ENCODE assay signal across 12 mouse cellular contexts in the genomic region with DNA sequence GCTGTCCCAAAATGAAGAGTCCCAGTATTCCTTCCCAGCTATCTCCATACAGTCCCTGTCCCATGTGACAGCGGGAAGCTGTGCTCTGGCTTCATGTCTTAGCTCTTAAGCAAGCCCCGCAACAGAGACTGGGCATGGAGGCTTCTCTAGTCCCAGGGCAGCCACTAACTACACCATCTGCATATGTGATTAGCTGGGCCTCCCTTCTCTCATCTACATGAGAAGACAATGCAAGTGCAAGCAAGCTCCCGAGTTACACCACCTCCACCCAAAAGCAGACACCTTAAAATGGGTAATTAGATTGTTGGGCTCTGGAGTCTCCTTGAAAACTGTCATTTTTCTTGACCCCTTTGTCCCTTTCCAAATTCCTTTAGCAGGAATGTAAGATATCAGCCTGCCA. TPM values are rescaled to one million over a fixed set of nuclear protein-coding genes. Genes with fewer than 3 reads are reported as not detected.
DNase-seq lines count a peak whose midpoint lies in the region; ATAC-seq and TF ChIP-seq lines count a peak whose summit lies in the region.
"Had no signal": no experiment of that assay in that cellular context is flagged by ENCODE, and none has a peak within 500 bp of the region (broad histone marks: within the 10 kb centered on the region; RNA-seq: fewer than 3 reads in every experiment).

No protein-coding gene starts in this region.

- no peak for TF ChIP-seq CTCF in embryonic fibroblast, embryonic 13.5 days (IDR thresholded peaks at IDR 0.05; ENCODE audit: borderline replicate concordance, insufficient read depth, low read length)

- H3K36me3 ChIP-seq in limb, embryonic 13.5 days, result peaks cover 4% of the 10 kb centered on the region; the same call in 1 of the 2 replicates
- H3K36me3 ChIP-seq in limb, embryonic 10.5 days, result peaks cover 32% of the 10 kb centered on the region
- no peaks in the 10 kb centered on the region for H3K36me3 ChIP-seq in liver, embryonic 15.5 days (replicated peaks)
- 0 out of 2 replicates have a peak, but pooled peaks cover 2% of the 10 kb centered on the region for H3K36me3 ChIP-seq in neural tube, embryonic 15.5 days

- H3K9me3 ChIP-seq in limb, embryonic 13.5 days, result no peaks in the 10 kb centered on the region
- no peaks in the 10 kb centered on the region for H3K9me3 ChIP-seq in limb, embryonic 10.5 days (replicated peaks)
- no peaks in the 10 kb centered on the region for H3K9me3 ChIP-seq in liver, embryonic 15.5 days (replicated peaks)
- H3K9me3 ChIP-seq in neural tube, embryonic 15.5 days (replicated peaks), result no peaks in the 10 kb centered on the region

- no peak for TF ChIP-seq POLR2A in embryonic fibroblast, embryonic 13.5 days (IDR thresholded peaks at IDR 0.05; ENCODE audit: low read depth, low read length)

- H3K27ac ChIP-seq in limb, embryonic 13.5 days, result no peak overlapping the region
- no peak overlapping the region for H3K27ac ChIP-seq in limb, embryonic 10.5 days
- no peak overlapping the region for H3K27ac ChIP-seq in embryonic fibroblast, embryonic 13.5 days (ENCODE audit: insufficient read depth, low read length)
- H3K27ac ChIP-seq in liver, embryonic 15.5 days (replicated peaks), result no peak overlapping the region
- H3K27ac ChIP-seq in neural tube, embryonic 15.5 days (replicated peaks), result no peak overlapping the region
- H3K27ac ChIP-seq: kidney, postnatal 0 days had no signal

- DNase-seq in limb, embryonic 10.5 days (ENCODE audit: low spot score), result no peak
- no peak for DNase-seq in right cerebral cortex, adult 2 months (ENCODE audit: low spot score in 2 of 2)
- DNase-seq: cerebellum, postnatal 10 days; heart, postnatal 4 days; lung, postnatal 14 days; thymus, postnatal 14 days had no signal

- 71% methylated on average over 3 of the region's 3 CpGs for WGBS in limb, embryonic 13.5 days
- WGBS in limb, embryonic 10.5 days, result 77% methylated on average over 3 of the region's 3 CpGs
- 62% methylated on average over 3 of the region's 3 CpGs for WGBS in liver, embryonic 15.5 days (ENCODE audit: insufficient replicate concordance)
- 34% methylated on average over 3 of the region's 3 CpGs for WGBS in neural tube, embryonic 15.5 days

- no peak overlapping the region for H3K9ac ChIP-seq in limb, embryonic 13.5 days
- no peak overlapping the region for H3K9ac ChIP-seq in liver, embryonic 15.5 days
- H3K9ac ChIP-seq in neural tube, embryonic 15.5 days (replicated peaks), result no peak overlapping the region; the same call in 1 of the 2 replicates

- 0 out of 2 replicates have a peak overlapping the region, but pooled peaks have one; percentile 78 for H3K4me2 ChIP-seq in limb, embryonic 13.5 days (replicated peaks)
- peak overlapping the region; percentile 98 for H3K4me2 ChIP-seq in liver, embryonic 15.5 days
- peak overlapping the region; percentile 72 for H3K4me2 ChIP-seq in neural tube, embryonic 15.5 days

- ATAC-seq in limb, embryonic 13.5 days (ENCODE audit: low FRiP score, low read depth), result no peak
- no peak for ATAC-seq in liver, embryonic 15.5 days (ENCODE audit: insufficient read depth)
- no peak for ATAC-seq in neural tube, embryonic 15.5 days (ENCODE audit: low FRiP score)
- no peak for ATAC-seq in CD4-positive, CD25-positive, alpha-beta regulatory T cell, adult 4 months

- no peaks in the 10 kb centered on the region for H3K27me3 ChIP-seq in limb, embryonic 13.5 days
- H3K27me3 ChIP-seq in limb, embryonic 10.5 days (ENCODE audit: low read depth, poor library complexity, severe bottlenecking), result peaks cover 4% of the 10 kb centered on the region; the same call in 1 of the 2 replicates
- H3K27me3 ChIP-seq in liver, embryonic 15.5 days, result peaks cover 22% of the 10 kb centered on the region
- H3K27me3 ChIP-seq in neural tube, embryonic 15.5 days (replicated peaks), result no peaks in the 10 kb centered on the region

- no peak overlapping the region for H3K4me3 ChIP-seq in limb, embryonic 13.5 days
- no peak overlapping the region for H3K4me3 ChIP-seq in limb, embryonic 10.5 days
- H3K4me3 ChIP-seq in embryonic fibroblast, embryonic 13.5 days (ENCODE audit: insufficient read depth, low read length), result peak overlapping the region; percentile 90; the same call in 1 of the 2 replicates
- H3K4me3 ChIP-seq in liver, embryonic 15.5 days (replicated peaks), result 0 out of 2 replicates have a peak overlapping the region, but pooled peaks have one; percentile 6
- peak overlapping the region; percentile 81; the same call in 1 of the 2 replicates for H3K4me3 ChIP-seq in neural tube, embryonic 15.5 days (replicated peaks)

- peaks cover 29% of the 10 kb centered on the region for H3K4me1 ChIP-seq in limb, embryonic 13.5 days
- H3K4me1 ChIP-seq in limb, embryonic 10.5 days, result peaks cover 36% of the 10 kb centered on the region
- H3K4me1 ChIP-seq in embryonic fibroblast, embryonic 13.5 days (ENCODE audit: control insufficient read depth, insufficient read depth, low read length), result peaks cover 3% of the 10 kb centered on the region; the same call in 1 of the 2 replicates
- peaks cover 65% of the 10 kb centered on the region for H3K4me1 ChIP-seq in liver, embryonic 15.5 days (replicated peaks)
- H3K4me1 ChIP-seq in neural tube, embryonic 15.5 days, result peaks cover 24% of the 10 kb centered on the region

RNA-seq across cellular contexts. Expression of a gene that starts 3.0 kb away (rescaled TPM):
- polyA plus RNA-seq in limb, embryonic 13.5 days (2015; fragmentation: Nextera tagmentation; extraction: Ambion mirVana), result 78.3 and 83.2 TPM in 2 replicates
- 138 and 172 TPM in 2 replicates for polyA plus RNA-seq in limb, embryonic 10.5 days (2016; fragmentation: Nextera tagmentation; extraction: Ambion mirVana)
- polyA plus RNA-seq in embryonic fibroblast, embryonic 13.5 days (2011; ENCODE audit: insufficient read length, low read depth, missing spikeins), result 132 and 164 TPM in 2 replicates
- polyA plus RNA-seq in liver, embryonic 15.5 days (2015; fragmentation: Nextera tagmentation; extraction: Ambion mirVana), result 30.9 and 36.0 TPM in 2 replicates
- polyA plus RNA-seq in neural tube, embryonic 15.5 days (2015; fragmentation: Nextera tagmentation; extraction: Ambion mirVana), result 46.6 and 75.5 TPM in 2 replicates
- 10 to 100 TPM; 24.0 to 35.0 TPM for polyA plus RNA-seq in CD4-positive, CD25-positive, alpha-beta regulatory T cell, adult 4 months (2017; shearing (Covaris generic))

RNA-seq across cellular contexts. Expression of a gene that starts 26.1 kb away (rescaled TPM):
- polyA plus RNA-seq in limb, embryonic 13.5 days (2015; fragmentation: Nextera tagmentation; extraction: Ambion mirVana), result 80.4 and 81.8 TPM in 2 replicates
- polyA plus RNA-seq in limb, embryonic 10.5 days (2016; fragmentation: Nextera tagmentation; extraction: Ambion mirVana), result 60.9 and 64.4 TPM in 2 replicates
- 81.7 and 105 TPM in 2 replicates for polyA plus RNA-seq in embryonic fibroblast, embryonic 13.5 days (2011; ENCODE audit: insufficient read length, low read depth, missing spikeins)
- 55.0 and 55.3 TPM in 2 replicates for polyA plus RNA-seq in liver, embryonic 15.5 days (2015; fragmentation: Nextera tagmentation; extraction: Ambion mirVana)
- 76.2 and 79.1 TPM in 2 replicates for polyA plus RNA-seq in neural tube, embryonic 15.5 days (2015; fragmentation: Nextera tagmentation; extraction: Ambion mirVana)
- 100 to 1,000 TPM; 102 to 115 TPM for polyA plus RNA-seq in CD4-positive, CD25-positive, alpha-beta regulatory T cell, adult 4 months (2017; shearing (Covaris generic))

Comparison
In these comparisons a context has a peak if more than half of its experiments do, and no peak if none do; other contexts are left out.
1. H3K4me3 ChIP-seq: peak in embryonic fibroblast, embryonic 13.5 days (single experiment), liver, embryonic 15.5 days (single experiment) and neural tube, embryonic 15.5 days (single experiment); none in limb, embryonic 13.5 days (single experiment) and limb, embryonic 10.5 days (single experiment).
2. Peak in every context shown above with its lines, with median percentiles within 50 percentile points of each other: H3K4me2 ChIP-seq.